Mouse (Mus musculus) cerebellum, postnatal 25 days (tissue): ENCODE data around the gene Stmn1.

Experiments used
- DNase-seq, 2 experiments: peaks; one replicate each; pipeline ENCODE4 v3.0.0; 2021; ENCODE audit warnings: mixed read lengths in 2 of 2

The Stmn1 gene

DNA sequence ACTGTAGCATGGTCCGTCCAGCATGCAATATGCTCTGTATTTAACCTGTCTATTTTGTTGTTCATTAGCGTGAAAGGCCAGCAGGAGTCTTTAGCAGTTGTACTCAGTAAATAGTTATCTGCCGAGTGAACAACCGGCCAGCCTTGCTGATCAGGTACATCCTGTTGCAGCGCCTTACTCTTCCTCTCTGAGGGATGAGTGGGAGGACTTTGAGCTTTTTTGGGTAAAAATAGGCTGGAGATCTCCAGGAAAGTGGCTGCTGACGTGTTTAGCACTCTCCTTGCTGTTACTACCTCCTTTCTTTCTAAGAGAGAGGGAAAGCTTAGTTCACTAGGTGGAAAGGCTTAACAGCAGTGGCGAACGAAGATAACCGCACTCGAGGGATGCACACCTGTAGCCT, 49.6 kb downstream of the Stmn1 start:
- DNase-seq = no peak

DNA sequence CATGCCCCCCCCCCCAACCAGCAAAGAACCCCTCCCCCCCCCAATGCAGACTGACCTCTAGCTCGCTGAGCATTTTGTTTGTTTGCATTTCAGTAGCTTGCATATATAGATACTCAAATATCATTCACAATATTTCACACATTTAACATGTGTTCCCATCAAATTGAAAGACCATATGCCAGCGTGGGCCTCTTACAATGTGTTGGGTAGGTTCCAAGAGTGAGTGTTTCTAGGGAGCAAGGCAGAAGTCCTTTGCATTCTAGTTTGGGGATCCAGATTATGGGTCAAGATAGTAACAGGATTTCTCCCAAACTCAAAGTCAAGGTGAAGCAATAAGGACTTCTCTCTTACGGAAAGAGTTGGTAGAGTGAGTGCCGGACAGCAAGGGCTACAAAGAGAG, 50.4 kb downstream of the Stmn1 start:
- no peak for DNase-seq

DNA sequence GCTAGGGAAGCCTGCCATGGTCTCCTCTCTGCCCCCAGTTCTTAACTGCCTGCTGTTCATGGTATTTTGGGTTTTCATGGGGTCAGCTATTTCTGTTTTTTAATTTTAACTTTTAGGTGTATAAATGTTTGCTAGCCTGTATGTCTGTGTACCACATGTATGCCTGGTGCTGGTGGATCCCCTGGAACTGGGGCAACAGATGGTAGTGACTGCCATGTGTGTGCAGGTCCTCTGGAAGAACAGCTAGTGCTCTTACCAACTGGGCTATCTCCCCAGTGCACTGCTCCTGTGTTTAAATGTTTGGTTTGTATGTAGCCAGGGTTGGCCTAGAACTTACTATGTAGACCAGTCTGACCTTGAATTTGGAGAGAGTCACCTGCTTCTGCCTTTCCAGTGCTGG, 51.2 kb downstream of the Stmn1 start:
- no peak for DNase-seq
